Mouse (Mus musculus) heart, adult 2 months (tissue): Measurements from ENCODE around the gene Tshr. TPM values are rescaled to one million over a fixed set of nuclear protein-coding genes. Genes with fewer than 3 reads are reported as not detected.

Experiments used
- DNase-seq, 2 experiments: peaks; one replicate each; pipeline ENCODE4 v3.0.0; 2021
- H3K27ac ChIP-seq: fragments of 200-600 bp; 2 replicates; pipeline ENCODE4 v1.8.1; 2022
- H3K27me3 ChIP-seq: fragments of 200-500 bp; 2 replicates; pipeline ENCODE4 v1.6.1; 2012; ENCODE audit warnings: mild to moderate bottlenecking, low read length, inconsistent platforms, mixed read lengths; ENCODE audit not compliant: control insufficient read depth, insufficient read depth
- H3K36me3 ChIP-seq: fragments of 200-500 bp; 2 replicates; pipeline ENCODE4 v1.6.1; 2012; ENCODE audit warnings: low read length, inconsistent platforms; ENCODE audit not compliant: control insufficient read depth, insufficient read depth
- H3K4me1 ChIP-seq: fragments of 200-500 bp; 2 replicates; pipeline ENCODE4 v1.6.1; 2011; ENCODE audit warnings: low read length; ENCODE audit not compliant: control insufficient read depth, insufficient read depth
- H3K4me3 ChIP-seq: fragments of 200-600 bp; 2 replicates; pipeline ENCODE4 v1.8.1; 2022
- H3K79me2 ChIP-seq: fragments of 200-500 bp; replicated peaks from 2 replicates; pipeline ENCODE4 v1.6.1; 2012; ENCODE audit warnings: mild to moderate bottlenecking, inconsistent platforms, low read length, moderate library complexity, mixed read lengths; ENCODE audit not compliant: control insufficient read depth, insufficient read depth
- H3K9ac ChIP-seq: fragments of 200-500 bp; 2 replicates; pipeline ENCODE4 v1.6.1; 2012; ENCODE audit warnings: low read depth, mild to moderate bottlenecking, control low read depth, inconsistent platforms, low read length, mixed read lengths
- CTCF ChIP-seq: fragments of 200-600 bp; IDR thresholded peaks from 2 replicates; pipeline ENCODE4 v1.8.1; 2022; ENCODE audit warnings: antibody characterized with exemption, mild to moderate bottlenecking, moderate library complexity
- EP300 ChIP-seq: fragments of 200-500 bp; IDR thresholded peaks from 2 replicates; pipeline ENCODE4 v1.6.1; 2011; ENCODE audit warnings: low read depth, low read length, control low read depth; ENCODE audit not compliant: insufficient read depth
- POLR2A ChIP-seq: fragments of 200-500 bp; IDR thresholded peaks from 2 replicates; pipeline ENCODE4 v1.6.1; 2011; ENCODE audit warnings: mild to moderate bottlenecking, low read depth, low read length, control low read depth; ENCODE audit not compliant: insufficient read depth
- WGBS: fragments of 180-500 bp; shearing (Covaris S2); methylation state at CpG from one replicate; pipeline ENCODE4 v1.1.7; 2018; 5-methylcytosine and 5-hydroxymethylcytosine counted together
- intact Hi-C: fragments of 180-260 bp; cut with DNase I; formaldehyde crosslinking; loops from one replicate; pipeline ENCODE4 v1.15.1; 2025
- polyA plus RNA-seq: library from polyadenylated mRNA; depleted of rRNA; stranded (reverse); fragments of >200 nt; gene quantifications from 2 replicates; pipeline ENCODE4 v1.2.3, GENCODE M21; 2012
- total RNA-seq, 2 experiments: library from RNA; stranded (reverse); gene quantifications; 2 replicates each; pipeline ENCODE4 v1.2.3; 2021

Gene Tshr
- total and polyA plus RNA-seq, 3 experiments = 0.16 to 0.45 (median 0.41) TPM

GRCm38 (mm10) chr12:91486342-91486741, 102.0 kb downstream of the Tshr start:
- 85% methylated on average over 4 of the region's 4 CpGs for WGBS
- Histone ChIP-seq H3K9ac (no peak overlapping the region), H3K4me3 (no peak overlapping the region), H3K27ac (no peak overlapping the region), H3K36me3 (no peaks in the 10 kb centered on the region), H3K79me2 (no peaks in the 10 kb centered on the region), H3K4me1 (no peaks in the 10 kb centered on the region), H3K27me3 (no peaks in the 10 kb centered on the region)
- TF ChIP-seq POLR2A = no peak
- no peak for TF ChIP-seq CTCF
- TF ChIP-seq EP300 = no peak
- intact Hi-C loops = no loop called here
- no peak for DNase-seq

GRCm38 (mm10) chr12:91488406-91488805, 104.0 kb downstream of the Tshr start:
- H3K36me3 ChIP-seq = no peaks in the 10 kb centered on the region
- no peak overlapping the region for H3K9ac ChIP-seq
- no peak overlapping the region for H3K4me3 ChIP-seq
- H3K79me2 ChIP-seq = no peaks in the 10 kb centered on the region
- TF ChIP-seq EP300 = no peak
- TF ChIP-seq CTCF = no peak
- TF ChIP-seq POLR2A = no peak
- DNase-seq = no peak
- intact Hi-C loops = no loop called here
- no peaks in the 10 kb centered on the region for H3K27me3 ChIP-seq
- WGBS = 36% methylated on average over 3 of the region's 3 CpGs
- H3K27ac ChIP-seq = no peak overlapping the region
- no peaks in the 10 kb centered on the region for H3K4me1 ChIP-seq

GRCm38 (mm10) chr12:91495497-91496225, 111.3 kb downstream of the Tshr start:
- 60% methylated on average over 11 of the region's 11 CpGs for WGBS
- no peaks in the 10 kb centered on the region for H3K27me3 ChIP-seq
- H3K79me2 ChIP-seq = no peaks in the 10 kb centered on the region
- no peak for DNase-seq
- H3K4me3 ChIP-seq = no peak overlapping the region
- TF ChIP-seq CTCF (no peak), POLR2A (no peak), EP300 (no peak)
- no peak overlapping the region for H3K9ac ChIP-seq
- H3K4me1 ChIP-seq = no peaks in the 10 kb centered on the region
- intact Hi-C loops = no loop called here
- H3K27ac ChIP-seq = no peak overlapping the region
- H3K36me3 ChIP-seq = no peaks in the 10 kb centered on the region

GRCm38 (mm10) chr12:91496226-91496558, 111.8 kb downstream of the Tshr start:
- WGBS = 50% methylated on average over 3 of the region's 3 CpGs
- intact Hi-C loops = no loop called here
- no peak overlapping the region for H3K9ac ChIP-seq
- no peak overlapping the region for H3K4me3 ChIP-seq
- no peaks in the 10 kb centered on the region for H3K27me3 ChIP-seq
- TF ChIP-seq CTCF (no peak), EP300 (no peak), POLR2A (no peak)
- no peak overlapping the region for H3K27ac ChIP-seq
- no peaks in the 10 kb centered on the region for H3K36me3 ChIP-seq
- no peaks in the 10 kb centered on the region for H3K79me2 ChIP-seq
- DNase-seq = no peak
- H3K4me1 ChIP-seq = no peaks in the 10 kb centered on the region

- H3K4me1 ChIP-seq = no peaks in the 10 kb centered on the region
- H3K9ac ChIP-seq = no peak overlapping the region
- no peak for TF ChIP-seq POLR2A
- intact Hi-C loops = no loop called here
- WGBS = 78% methylated on average over 2 of the region's 2 CpGs
- H3K27ac ChIP-seq = no peak overlapping the region
- H3K4me3 ChIP-seq = no peak overlapping the region
- H3K27me3 ChIP-seq = no peaks in the 10 kb centered on the region
- H3K79me2 ChIP-seq = no peaks in the 10 kb centered on the region
- no peaks in the 10 kb centered on the region for H3K36me3 ChIP-seq
- no peak for DNase-seq
These were observed 116.1 kb downstream of the Tshr start for GRCm38 (mm10) chr12:91500475-91500874.

GRCm38 (mm10) chr12:91511766-91512165, 127.4 kb downstream of the Tshr start:
- WGBS = 60% methylated on average over 3 of the region's 3 CpGs
- TF ChIP-seq POLR2A (no peak), CTCF (no peak), EP300 (no peak)
- no peak for DNase-seq
- H3K36me3 ChIP-seq = no peaks in the 10 kb centered on the region
- H3K9ac ChIP-seq = no peak overlapping the region
- H3K27me3 ChIP-seq = no peaks in the 10 kb centered on the region
- no peak overlapping the region for H3K27ac ChIP-seq
- H3K4me3 ChIP-seq = no peak overlapping the region
- no peaks in the 10 kb centered on the region for H3K79me2 ChIP-seq
- no peaks in the 10 kb centered on the region for H3K4me1 ChIP-seq
- intact Hi-C loops = no loop called here
